ENCODE assay signal across 20 mouse cellular contexts in the genomic region with DNA sequence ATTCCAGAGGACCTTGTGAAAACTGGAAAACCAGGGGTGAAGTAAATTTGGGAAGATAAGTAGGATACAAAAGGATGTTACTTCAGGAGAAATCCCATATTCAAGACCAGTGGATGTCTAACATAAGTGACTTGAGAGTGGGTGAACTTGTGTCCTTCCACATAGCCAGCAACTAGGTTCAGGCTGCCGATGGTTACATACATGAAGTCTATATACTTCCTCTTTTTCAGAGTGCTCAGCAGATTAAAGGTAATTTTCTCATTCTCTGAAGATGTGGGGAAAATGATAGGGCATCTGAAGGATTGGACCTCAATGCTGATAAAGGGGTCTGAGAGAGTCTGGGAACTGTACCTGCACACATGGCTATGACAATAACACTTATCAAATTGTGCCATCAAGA. TPM values are rescaled to one million over a fixed set of nuclear protein-coding genes. Genes with fewer than 3 reads are reported as not detected.
"Had no signal": no experiment of that assay in that cellular context is flagged by ENCODE, and none has a peak within 500 bp of the region (broad histone marks: within the 10 kb centered on the region; RNA-seq: fewer than 3 reads in every experiment).

No protein-coding gene starts in this region.

- ATAC-seq: hindbrain, postnatal 0 days; intestine, embryonic 16.5 days; liver, embryonic 12.5 days had no signal

- DNase-seq: gastrocnemius, adult 2 months; gastrocnemius, postnatal 14 days; gastrocnemius, postnatal 36 days; heart, adult 11 months; heart, adult 2 months; heart, postnatal 10 days; heart, postnatal 4 days; kidney, adult 11 months; kidney, adult 2 months; kidney, adult 9 months; kidney, postnatal 14 days; kidney, postnatal 36 days; layer of hippocampus, adult 9-11 months; layer of hippocampus, postnatal 36 days; left cerebral cortex, postnatal 4 days had no signal

RNA-seq across cellular contexts. Expression of gene Gria2, which starts 21.3 kb away (rescaled TPM):
- total RNA-seq: heart, postnatal 25 days; liver, adult 2 months had no signal
